Mouse (Mus musculus) heart, embryonic 11.5 days (tissue): ENCODE results near the gene Vmn1r26. TPM values are rescaled to one million over a fixed set of nuclear protein-coding genes. Genes with fewer than 3 reads are reported as not detected.
"Not testable (repeated sequence)": the region's sequence is repeated elsewhere in the genome, so short reads cannot be mapped to it uniquely, and the experiment has no call there.

Experiments used
- ATAC-seq: fragments of 200-750 bp; cut with Nextera tagmentation; replicated peaks from 2 replicates; pipeline ENCODE4 v1.8.0; 2017; ENCODE audit warnings: moderate library complexity; ENCODE audit not compliant: insufficient number of reproducible peaks, low FRiP score, low TSS enrichment
- H3K27ac ChIP-seq: fragments of 300-500 bp; sonication (generic); 2 replicates; pipeline ENCODE4 v1.5.1; 2014; ENCODE audit warnings: mild to moderate bottlenecking, low read depth, low read length
- H3K27me3 ChIP-seq: fragments of 300-500 bp; sonication (generic); 2 replicates; pipeline ENCODE4 v1.6.1; 2014; ENCODE audit warnings: mild to moderate bottlenecking, low read length, mixed read lengths; ENCODE audit not compliant: control insufficient read depth, insufficient read depth
- H3K36me3 ChIP-seq: fragments of 300-500 bp; sonication (generic); 2 replicates; pipeline ENCODE4 v1.6.1; 2014; ENCODE audit warnings: mild to moderate bottlenecking, low read length, moderate library complexity, mixed read lengths; ENCODE audit not compliant: control insufficient read depth, insufficient read depth
- H3K4me1 ChIP-seq: fragments of 300-500 bp; sonication (generic); 2 replicates; pipeline ENCODE4 v1.6.1; 2014; ENCODE audit warnings: low read length; ENCODE audit not compliant: control insufficient read depth, insufficient read depth
- H3K4me2 ChIP-seq: fragments of 300-500 bp; sonication (generic); 2 replicates; pipeline ENCODE4 v1.6.1; 2014; ENCODE audit warnings: mild to moderate bottlenecking, moderate library complexity
- H3K4me3 ChIP-seq: fragments of 300-500 bp; sonication (generic); 2 replicates; pipeline ENCODE4 v1.5.1; 2014; ENCODE audit warnings: low read depth, low read length
- H3K9ac ChIP-seq: fragments of 300-500 bp; sonication (generic); 2 replicates; pipeline ENCODE4 v1.6.1; 2014; ENCODE audit warnings: mild to moderate bottlenecking, low read depth, low read length, moderate library complexity
- H3K9me3 ChIP-seq: fragments of 300-500 bp; sonication (generic); replicated peaks from 2 replicates; pipeline ENCODE4 v1.6.1; 2016; ENCODE audit warnings: low read length; ENCODE audit not compliant: control insufficient read depth
- WGBS: fragments of 180-500 bp; shearing (Covaris S2); extraction: QIAGEN DNeasy Blood & Tissue Kit; methylation state at CpG from one replicate; pipeline ENCODE4 v1.1.7; 2014; ENCODE audit not compliant: insufficient replicate concordance; 5-methylcytosine and 5-hydroxymethylcytosine counted together
- polyA plus RNA-seq: library from polyadenylated mRNA; unstranded; fragments of >200 nt; fragmentation: Nextera tagmentation; extraction: Ambion mirVana; gene quantifications from 2 replicates; pipeline ENCODE4 v1.2.1, GENCODE M21; 2014

Gene Vmn1r26
- polyA plus RNA-seq: not detected in 2 replicates

DNA sequence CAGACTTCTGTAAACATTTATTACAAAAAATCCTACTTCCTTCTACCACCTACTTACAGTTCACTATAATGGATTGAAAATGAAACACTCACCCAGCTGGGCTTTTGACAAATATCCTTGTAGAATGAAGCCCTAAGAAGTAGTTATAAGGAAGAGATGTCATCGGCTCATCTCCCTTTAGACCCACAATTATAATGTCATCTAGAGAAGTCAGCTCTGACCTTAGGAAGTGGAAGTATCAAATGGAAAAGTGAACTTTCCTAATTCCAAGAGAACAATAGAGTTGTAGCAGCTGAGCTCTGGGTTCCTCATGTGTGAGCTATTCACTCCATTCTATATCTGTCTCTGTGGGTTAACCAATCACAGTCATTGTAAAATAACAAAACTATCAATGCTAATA is at the start of gene Vmn1r26:
Gene Vmn1r26, minus strand, starts transcription at position 101 of the 400 bp plus-strand sequence.
- 85% methylated on average over 1 of the region's 1 CpGs for WGBS
- no peak for ATAC-seq

DNA sequence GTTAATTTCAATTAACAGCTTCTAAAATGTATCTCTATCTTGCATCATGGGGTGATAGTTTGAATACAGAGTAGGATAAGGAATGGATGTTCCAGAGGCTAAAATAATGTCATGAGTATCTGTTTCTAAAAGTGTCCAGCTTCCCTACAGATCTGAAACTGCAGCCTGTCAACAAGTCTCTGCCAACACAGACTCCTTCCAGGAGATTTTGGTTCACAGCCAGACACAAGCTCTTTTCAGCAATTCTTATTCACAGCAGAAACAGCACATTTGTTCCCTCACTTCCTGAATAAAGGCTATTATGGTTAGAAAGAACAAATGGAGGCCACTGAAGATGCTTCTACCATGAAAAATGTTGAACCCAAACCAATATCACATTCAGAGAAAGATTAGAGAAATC is 29.1 kb upstream of the Vmn1r26 start:
- no peak for ATAC-seq
- H3K9ac ChIP-seq: no peak overlapping the region
- no peak overlapping the region for H3K4me2 ChIP-seq

More for the DNA sequence above, at the start of gene Vmn1r26:
- Histone ChIP-seq H3K9ac (no peak within 1 kb of the TSS), H3K27me3 (no peaks in the 10 kb centered on the region), H3K9me3 (no peaks in the 10 kb centered on the region), H3K27ac (no peak within 1 kb of the TSS), H3K4me3 (no peak within 1 kb of the TSS), H3K4me1 (no peaks in the 10 kb centered on the region), H3K36me3 (no peaks in the 10 kb centered on the region), H3K4me2 (no peak within 1 kb of the TSS)

DNA sequence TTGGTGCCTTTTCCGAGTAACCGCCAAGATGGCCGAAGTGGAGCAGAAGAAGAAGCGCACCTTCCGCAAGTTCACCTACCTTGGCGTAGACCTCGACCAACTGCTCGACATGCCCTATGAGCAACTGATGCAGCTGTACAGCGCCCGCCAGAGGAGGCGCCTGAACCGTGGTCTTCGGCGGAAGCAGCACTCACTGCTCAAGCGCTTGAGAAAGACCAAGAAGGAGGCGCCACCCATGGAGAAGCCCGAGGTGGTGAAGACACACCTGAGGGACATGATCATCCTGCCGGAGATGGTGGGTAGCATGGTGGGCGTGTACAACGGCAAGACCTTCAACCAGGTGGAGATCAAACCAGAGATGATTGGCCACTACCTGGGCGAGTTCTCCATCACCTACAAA is 2.5 kb upstream of the Vmn1r26 start:
- 88% methylated on average over 21 of the region's 21 CpGs for WGBS

More for the DNA sequence above, 29.1 kb upstream of the Vmn1r26 start:
- no peaks in the 10 kb centered on the region for H3K36me3 ChIP-seq
- no peaks in the 10 kb centered on the region for H3K27me3 ChIP-seq
- H3K4me3 ChIP-seq: no peak overlapping the region
- H3K4me1 ChIP-seq: no peaks in the 10 kb centered on the region
- H3K27ac ChIP-seq: no peak overlapping the region
- no peaks in the 10 kb centered on the region for H3K9me3 ChIP-seq

DNA sequence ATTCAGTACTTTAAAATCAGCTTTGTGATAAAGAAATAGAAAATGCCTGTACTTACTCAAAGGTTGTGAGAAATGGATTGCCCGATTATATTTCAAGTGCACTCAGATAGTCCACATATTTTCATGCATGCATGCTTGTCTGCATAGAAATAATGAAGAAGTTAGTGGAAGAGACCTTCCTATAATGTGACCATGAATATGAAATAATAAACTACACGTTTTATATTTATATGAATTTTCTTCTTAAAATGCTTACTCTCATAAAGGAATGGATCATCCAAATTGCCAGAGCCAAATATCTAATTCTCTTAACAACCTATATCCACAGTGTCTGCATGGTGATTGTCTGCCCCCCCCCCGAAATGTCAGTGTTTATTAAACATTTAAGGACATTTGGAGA is 34.2 kb downstream of the Vmn1r26 start, which contains the start of gene Vmn1r25:
Gene Vmn1r25, minus strand, starts transcription at position 101 of the 400 bp plus-strand sequence.
- 60% methylated on average over 3 of the region's 3 CpGs for WGBS
- H3K27ac ChIP-seq: no peak within 1 kb of the TSS
- H3K9me3 ChIP-seq: no peaks in the 10 kb centered on the region
- no peaks in the 10 kb centered on the region for H3K36me3 ChIP-seq
- no peaks in the 10 kb centered on the region for H3K4me1 ChIP-seq
- no peak within 1 kb of the TSS for H3K9ac ChIP-seq
- no peak for ATAC-seq
- no peak within 1 kb of the TSS for H3K4me2 ChIP-seq
- H3K27me3 ChIP-seq: no peaks in the 10 kb centered on the region
- no peak within 1 kb of the TSS for H3K4me3 ChIP-seq

More for the DNA sequence above, 2.5 kb upstream of the Vmn1r26 start:
- not testable (repeated sequence) for H3K9me3 ChIP-seq, ATAC-seq, H3K9ac ChIP-seq, H3K27me3 ChIP-seq, H3K4me1 ChIP-seq, H3K4me3 ChIP-seq, H3K4me2 ChIP-seq, H3K27ac ChIP-seq, H3K36me3 ChIP-seq

DNA sequence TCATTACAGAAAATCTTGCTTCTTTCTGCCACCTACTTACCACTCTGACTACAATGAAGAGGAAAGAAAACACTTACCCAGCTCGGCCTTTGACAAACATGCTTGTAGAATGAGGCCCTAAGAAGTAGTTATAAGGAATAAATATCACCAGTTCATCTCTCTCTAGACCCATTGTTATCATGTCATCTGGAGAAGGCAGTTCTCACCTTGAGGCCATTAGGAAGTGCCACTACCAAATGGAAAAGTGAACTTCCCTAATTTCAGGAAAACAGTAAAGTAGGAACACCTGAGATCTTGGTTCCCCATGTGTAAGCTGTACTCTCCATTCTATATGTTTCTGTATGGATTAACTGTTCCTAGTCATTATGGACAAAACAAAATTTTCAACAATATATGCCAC is 53.6 kb downstream of the Vmn1r26 start, which contains the start of gene Vmn1r24:
Gene Vmn1r24, minus strand, starts transcription at position 101 of the 400 bp plus-strand sequence.
- not testable (repeated sequence) for H3K4me2 ChIP-seq, H3K4me3 ChIP-seq, H3K27ac ChIP-seq, H3K36me3 ChIP-seq, ATAC-seq, H3K9ac ChIP-seq, H3K9me3 ChIP-seq, H3K27me3 ChIP-seq, H3K4me1 ChIP-seq
- WGBS: 55% methylated on average over 1 of the region's 1 CpGs

Other genes with a start within 250 kb of the Vmn1r26 start
- 18.5 and 34.8 TPM in 2 replicates for gene Vopp1, start 190.0 kb downstream of the Vmn1r26 start, polyA plus RNA-seq
- gene Vmn1r21, start 164.8 kb downstream of the Vmn1r26 start, polyA plus RNA-seq: not detected in 2 replicates
- not detected in 2 replicates for gene Vmn1r22, start 107.1 kb downstream of the Vmn1r26 start, polyA plus RNA-seq
- not detected in 2 replicates for gene Vmn1r23, start 88.3 kb downstream of the Vmn1r26 start, polyA plus RNA-seq
- gene Vmn1r24, start 53.7 kb downstream of the Vmn1r26 start, polyA plus RNA-seq: not detected in 2 replicates
- not detected in 2 replicates for gene Vmn1r25, start 34.3 kb downstream of the Vmn1r26 start, polyA plus RNA-seq
- gene Vmn1r27, start 203.7 kb upstream of the Vmn1r26 start, polyA plus RNA-seq: not detected in 2 replicates
- gene Vmn1r28, start 246.9 kb upstream of the Vmn1r26 start, polyA plus RNA-seq: not detected in 2 replicates